Mouse (Mus musculus) cerebellum, adult 9-10 months (tissue): ENCODE results near the gene Srp54b.
"Not testable (repeated sequence)": the region's sequence is repeated elsewhere in the genome, so short reads cannot be mapped to it uniquely, and the experiment has no call there.

Experiments
- DNase-seq: peaks from one replicate; pipeline ENCODE4 v3.0.0; 2022

Srp54b gene

DNA sequence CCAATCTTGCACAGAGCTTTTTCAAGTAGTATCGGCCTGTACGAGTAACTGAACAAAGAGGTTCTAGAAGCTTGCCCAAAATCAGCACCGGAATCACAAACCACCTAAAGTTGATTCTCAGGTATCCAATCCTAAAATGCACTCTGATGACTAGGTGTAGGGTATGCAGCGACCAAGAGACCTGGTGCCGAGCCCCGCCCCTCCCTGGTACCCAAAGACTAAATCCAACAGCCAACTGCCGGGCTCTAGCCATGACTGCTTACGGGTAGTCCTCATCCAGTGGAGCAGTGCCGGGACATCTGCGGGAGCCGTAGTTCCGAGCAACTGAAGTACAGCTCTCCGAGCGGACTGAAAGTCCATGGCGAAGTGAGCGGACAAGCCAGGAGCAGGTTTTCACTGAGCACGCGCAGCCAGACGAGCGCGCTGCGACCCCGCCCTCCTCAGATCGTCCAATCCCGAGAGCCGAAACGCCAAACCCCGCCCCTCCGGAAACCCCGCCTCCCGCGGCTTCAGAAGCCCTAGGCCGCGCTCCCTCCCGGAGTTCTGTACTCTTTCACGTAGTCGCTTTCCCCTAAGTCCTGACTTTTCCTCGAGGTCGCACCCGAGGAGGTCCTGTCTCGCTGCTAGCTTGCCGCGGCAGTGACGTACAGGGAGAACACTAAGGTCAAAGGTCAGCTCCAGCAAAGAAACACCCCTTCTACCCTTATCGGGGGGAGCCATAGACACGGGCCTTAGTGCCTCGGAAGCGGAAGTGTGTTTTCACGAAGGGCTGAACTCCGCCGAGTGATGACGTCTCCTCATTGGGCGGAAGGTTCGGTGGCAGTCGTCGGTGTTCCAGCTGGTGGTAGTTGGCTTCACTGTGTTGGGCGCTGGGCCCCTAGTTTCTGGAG, at the start of gene Srp54b:
TSS of gene Srp54b (plus strand) at position 546 of the 890 bp plus-strand sequence.
- DNase-seq = not testable (repeated sequence)

DNA sequence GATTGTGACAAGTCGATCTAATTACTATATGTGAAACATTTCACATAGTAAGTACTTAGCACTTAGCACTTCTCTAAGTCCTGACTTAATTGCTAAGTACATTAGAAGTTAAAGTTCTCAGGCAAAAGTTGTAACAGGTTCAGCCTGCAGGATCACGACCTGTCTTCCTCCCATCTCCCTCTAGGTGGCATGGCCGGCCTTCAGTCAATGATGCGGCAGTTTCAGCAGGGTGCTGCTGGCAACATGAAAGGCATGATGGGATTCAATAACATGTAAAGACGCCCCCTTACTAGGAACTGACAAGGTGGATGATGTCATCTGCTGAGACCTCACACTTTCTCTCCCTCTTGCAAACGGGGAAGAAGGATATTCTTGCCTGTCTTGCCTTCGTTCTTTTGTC, 42.3 kb upstream of the Srp54b start:
- not testable (repeated sequence) for DNase-seq

DNA sequence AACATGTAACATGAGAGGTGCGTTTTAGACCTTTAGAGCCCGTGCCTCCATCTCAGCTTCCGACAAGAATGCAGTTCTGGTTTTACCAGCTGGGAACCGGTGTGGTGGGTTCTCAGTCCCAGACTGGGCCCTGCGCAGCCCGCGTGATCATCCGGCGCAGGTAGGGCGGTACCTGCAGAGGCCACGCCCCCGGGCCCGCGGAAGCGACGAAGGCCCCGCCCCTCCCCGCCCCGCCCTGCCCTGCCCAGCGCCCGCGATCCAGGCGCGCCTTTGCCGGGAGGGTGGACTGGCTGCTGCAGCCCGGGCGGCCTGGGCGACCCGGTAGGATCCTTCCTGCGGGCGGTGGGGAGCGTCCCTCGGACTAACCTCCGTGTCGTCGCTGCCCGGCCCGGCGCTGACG, 30.7 kb upstream of the Srp54b start, which contains the start of gene Fam177a:
TSS of gene Fam177a (plus strand) at position 228 of the 400 bp plus-strand sequence.
- DNase-seq = not testable (repeated sequence)

DNA sequence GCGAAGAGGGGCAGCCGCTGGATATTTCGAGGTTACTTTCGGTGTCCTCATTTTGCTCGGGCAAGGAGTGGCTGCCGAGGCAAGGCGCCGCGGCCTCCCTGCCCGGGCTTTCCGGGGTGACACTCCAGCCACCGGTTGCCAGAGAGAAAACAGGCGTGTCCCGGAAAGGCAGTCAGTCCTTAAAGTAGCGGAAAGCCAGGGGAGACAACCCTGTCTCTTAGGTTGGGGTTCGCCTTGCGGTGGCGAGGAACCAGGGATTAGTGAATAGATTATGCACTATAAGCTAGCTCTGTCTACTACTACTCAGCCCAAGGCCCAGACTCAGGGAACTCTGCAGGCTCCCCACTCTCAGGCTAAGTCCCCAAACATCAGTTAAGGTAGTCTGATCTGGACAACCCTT, 30.2 kb upstream of the Srp54b start:
- not testable (repeated sequence) for DNase-seq

DNA sequence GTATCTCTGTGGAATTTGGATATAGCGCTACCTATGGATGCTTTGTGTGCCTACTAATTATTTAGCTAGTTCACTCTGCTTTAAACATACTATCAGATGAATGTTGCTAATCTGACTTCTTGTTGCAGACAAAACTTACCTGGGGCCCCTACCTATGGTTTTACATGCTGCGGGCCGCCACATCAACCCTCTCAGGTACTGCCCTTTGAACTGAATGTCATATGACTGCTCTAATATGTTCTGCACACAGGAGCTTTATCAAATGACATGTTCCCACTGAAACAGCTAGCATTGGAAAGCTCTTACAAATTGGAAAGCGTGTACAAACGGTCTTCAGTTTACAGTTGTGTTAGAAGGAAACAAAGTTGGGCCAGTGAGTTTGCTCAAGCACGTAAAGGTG, 19.4 kb upstream of the Srp54b start:
- not testable (repeated sequence) for DNase-seq

DNA sequence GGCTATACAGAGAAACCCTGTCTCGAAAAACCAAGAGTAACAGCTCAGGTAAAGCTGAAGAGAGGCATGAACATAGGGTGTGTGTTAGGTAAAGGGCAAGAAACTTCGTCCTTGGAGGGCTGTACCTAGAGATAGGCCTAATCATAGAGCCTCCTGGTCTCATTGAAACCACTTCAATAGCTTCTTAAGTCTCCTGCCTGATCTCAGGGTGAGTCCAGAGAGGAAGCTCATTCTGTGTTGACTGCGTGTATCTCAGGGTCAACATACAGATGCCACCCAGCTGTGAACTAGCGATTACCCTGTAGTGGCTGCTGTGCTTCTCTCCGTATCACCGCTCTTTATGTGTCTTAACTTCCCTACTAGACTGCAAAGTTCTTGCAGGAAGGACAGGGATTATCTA, 17.0 kb upstream of the Srp54b start:
- not testable (repeated sequence) for DNase-seq

DNA sequence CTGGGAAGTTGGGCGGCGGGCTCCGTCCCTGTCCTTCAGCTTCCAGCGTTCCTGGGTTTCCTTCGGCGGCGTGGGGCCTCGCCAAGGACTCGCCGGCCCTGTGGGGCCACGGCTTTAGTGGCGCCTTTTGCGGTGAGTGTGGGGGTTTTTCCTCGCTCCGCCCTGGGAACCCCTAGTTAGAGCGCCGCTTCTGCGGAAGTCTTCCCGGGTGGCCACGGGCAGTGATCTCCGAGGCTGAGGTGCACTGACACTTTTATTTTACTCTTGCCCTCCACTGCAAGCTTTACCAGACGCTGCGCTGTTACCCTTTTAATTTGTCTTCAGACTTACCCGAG, 512 bp downstream of the Srp54b start:
- DNase-seq = not testable (repeated sequence)

DNA sequence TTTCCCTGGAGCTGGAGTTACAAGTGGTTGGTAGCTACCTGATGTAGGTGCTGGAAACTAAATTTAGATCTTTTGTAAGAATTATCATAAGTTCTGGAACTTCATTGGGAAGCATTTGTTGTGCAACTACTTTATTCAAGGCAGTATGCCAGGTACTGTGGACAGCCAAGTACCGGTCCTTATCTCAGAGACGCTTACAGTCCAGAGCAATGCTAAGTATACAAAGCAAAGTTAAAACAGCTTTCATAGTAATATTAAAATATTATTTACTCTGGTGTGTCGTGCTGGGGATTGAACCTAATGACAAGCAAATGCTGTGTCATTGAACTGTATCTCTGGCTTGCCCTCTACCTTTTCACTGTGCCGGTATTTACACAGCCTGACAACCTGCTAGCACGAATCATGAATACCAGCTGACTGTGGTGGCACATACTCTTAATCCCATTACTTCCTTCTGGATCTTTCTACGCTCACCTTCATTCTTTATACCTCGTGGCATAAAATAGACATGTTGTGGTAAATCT, 12.2 kb downstream of the Srp54b start:
- DNase-seq = not testable (repeated sequence)

DNA sequence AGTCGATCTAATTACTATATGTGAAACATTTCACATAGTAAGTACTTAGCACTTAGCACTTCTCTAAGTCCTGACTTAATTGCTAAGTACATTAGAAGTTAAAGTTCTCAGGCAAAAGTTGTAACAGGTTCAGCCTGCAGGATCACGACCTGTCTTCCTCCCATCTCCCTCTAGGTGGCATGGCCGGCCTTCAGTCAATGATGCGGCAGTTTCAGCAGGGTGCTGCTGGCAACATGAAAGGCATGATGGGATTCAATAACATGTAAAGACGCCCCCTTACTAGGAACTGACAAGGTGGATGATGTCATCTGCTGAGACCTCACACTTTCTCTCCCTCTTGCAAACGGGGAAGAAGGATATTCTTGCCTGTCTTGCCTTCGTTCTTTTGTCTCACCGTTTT, 32.8 kb downstream of the Srp54b start:
- DNase-seq = not testable (repeated sequence)

DNA sequence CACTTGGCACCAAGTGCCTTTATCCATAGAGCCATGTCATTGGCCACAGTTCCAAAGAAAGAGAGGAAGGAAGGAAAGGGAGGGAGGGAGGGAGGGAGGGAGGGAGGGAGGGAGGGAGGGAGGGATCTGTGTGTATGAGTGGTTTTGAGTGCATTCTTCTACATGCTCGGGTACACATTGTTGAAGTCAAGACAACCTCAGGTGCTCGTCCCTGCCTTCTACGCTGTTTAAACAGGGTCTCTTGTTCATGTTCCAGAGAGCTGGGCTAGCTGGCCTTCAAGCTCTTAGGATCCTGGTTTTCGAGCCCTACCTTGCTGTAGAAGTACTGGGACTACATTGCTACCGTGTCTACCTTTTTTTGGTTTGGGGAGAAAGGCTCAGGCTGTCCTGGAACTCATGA, 34.2 kb downstream of the Srp54b start:
- not testable (repeated sequence) for DNase-seq

DNA sequence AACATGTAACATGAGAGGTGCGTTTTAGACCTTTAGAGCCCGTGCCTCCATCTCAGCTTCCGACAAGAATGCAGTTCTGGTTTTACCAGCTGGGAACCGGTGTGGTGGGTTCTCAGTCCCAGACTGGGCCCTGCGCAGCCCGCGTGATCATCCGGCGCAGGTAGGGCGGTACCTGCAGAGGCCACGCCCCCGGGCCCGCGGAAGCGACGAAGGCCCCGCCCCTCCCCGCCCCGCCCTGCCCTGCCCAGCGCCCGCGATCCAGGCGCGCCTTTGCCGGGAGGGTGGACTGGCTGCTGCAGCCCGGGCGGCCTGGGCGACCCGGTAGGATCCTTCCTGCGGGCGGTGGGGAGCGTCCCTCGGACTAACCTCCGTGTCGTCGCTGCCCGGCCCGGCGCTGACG, 44.4 kb downstream of the Srp54b start, which contains the start of gene 1700047I17Rik2:
TSS of gene 1700047I17Rik2 (plus strand) at position 287 of the 400 bp plus-strand sequence.
- not testable (repeated sequence) for DNase-seq

DNA sequence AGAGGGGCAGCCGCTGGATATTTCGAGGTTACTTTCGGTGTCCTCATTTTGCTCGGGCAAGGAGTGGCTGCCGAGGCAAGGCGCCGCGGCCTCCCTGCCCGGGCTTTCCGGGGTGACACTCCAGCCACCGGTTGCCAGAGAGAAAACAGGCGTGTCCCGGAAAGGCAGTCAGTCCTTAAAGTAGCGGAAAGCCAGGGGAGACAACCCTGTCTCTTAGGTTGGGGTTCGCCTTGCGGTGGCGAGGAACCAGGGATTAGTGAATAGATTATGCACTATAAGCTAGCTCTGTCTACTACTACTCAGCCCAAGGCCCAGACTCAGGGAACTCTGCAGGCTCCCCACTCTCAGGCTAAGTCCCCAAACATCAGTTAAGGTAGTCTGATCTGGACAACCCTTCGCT, 44.9 kb downstream of the Srp54b start:
- DNase-seq = not testable (repeated sequence)

DNA sequence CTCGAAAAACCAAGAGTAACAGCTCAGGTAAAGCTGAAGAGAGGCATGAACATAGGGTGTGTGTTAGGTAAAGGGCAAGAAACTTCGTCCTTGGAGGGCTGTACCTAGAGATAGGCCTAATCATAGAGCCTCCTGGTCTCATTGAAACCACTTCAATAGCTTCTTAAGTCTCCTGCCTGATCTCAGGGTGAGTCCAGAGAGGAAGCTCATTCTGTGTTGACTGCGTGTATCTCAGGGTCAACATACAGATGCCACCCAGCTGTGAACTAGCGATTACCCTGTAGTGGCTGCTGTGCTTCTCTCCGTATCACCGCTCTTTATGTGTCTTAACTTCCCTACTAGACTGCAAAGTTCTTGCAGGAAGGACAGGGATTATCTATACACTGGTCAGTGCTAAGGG, 58.0 kb downstream of the Srp54b start:
- DNase-seq = not testable (repeated sequence)

DNA sequence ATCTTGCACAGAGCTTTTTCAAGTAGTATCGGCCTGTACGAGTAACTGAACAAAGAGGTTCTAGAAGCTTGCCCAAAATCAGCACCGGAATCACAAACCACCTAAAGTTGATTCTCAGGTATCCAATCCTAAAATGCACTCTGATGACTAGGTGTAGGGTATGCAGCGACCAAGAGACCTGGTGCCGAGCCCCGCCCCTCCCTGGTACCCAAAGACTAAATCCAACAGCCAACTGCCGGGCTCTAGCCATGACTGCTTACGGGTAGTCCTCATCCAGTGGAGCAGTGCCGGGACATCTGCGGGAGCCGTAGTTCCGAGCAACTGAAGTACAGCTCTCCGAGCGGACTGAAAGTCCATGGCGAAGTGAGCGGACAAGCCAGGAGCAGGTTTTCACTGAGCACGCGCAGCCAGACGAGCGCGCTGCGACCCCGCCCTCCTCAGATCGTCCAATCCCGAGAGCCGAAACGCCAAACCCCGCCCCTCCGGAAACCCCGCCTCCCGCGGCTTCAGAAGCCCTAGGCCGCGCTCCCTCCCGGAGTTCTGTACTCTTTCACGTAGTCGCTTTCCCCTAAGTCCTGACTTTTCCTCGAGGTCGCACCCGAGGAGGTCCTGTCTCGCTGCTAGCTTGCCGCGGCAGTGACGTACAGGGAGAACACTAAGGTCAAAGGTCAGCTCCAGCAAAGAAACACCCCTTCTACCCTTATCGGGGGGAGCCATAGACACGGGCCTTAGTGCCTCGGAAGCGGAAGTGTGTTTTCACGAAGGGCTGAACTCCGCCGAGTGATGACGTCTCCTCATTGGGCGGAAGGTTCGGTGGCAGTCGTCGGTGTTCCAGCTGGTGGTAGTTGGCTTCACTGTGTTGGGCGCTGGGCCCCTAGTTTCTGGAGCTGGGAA, 75.0 kb downstream of the Srp54b start, which contains the start of gene Srp54c:
TSS of gene Srp54c (plus strand) at position 543 of the 894 bp plus-strand sequence.
- DNase-seq = not testable (repeated sequence)

DNA sequence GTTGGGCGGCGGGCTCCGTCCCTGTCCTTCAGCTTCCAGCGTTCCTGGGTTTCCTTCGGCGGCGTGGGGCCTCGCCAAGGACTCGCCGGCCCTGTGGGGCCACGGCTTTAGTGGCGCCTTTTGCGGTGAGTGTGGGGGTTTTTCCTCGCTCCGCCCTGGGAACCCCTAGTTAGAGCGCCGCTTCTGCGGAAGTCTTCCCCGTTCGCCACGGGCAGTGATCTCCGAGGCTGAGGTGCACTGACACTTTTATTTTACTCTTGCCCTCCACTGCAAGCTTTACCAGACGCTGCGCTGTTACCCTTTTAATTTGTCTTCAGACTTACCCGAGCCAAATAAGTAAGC, 75.6 kb downstream of the Srp54b start:
- DNase-seq = peak; percentile 6
